Mouse (Mus musculus): ENCODE measurements around the gene Lrrc8a.

- TF ChIP-seq CTCF (IDR thresholded peaks at IDR 0.05; ENCODE audit: insufficient read depth, low read length) (no peak), POLR2A (IDR thresholded peaks at IDR 0.05; ENCODE audit: borderline replicate concordance, extremely low read depth, low read depth, low read length) (no peak)
These were observed 74.0 kb downstream of the Lrrc8a start for GRCm38 (mm10) chr2:30311481-30311880.

Measured in lung, adult 2 months (tissue).